Mouse (Mus musculus) midbrain, postnatal 0 days (tissue): ENCODE measurements at regions not wholly inside any gene's neighbourhood (a gene's known extent, or its start where the extent isn't known, plus 50 kb on each side); places are given as distances from the start of the nearest gene placed in this dataset.

Experiments used
- ATAC-seq: fragments of 200-750 bp; cut with Nextera tagmentation; 2 replicates; pipeline ENCODE4 v1.8.0; 2017; ENCODE audit warnings: moderate number of reproducible peaks, mild to moderate bottlenecking, moderate TSS enrichment, moderate library complexity; ENCODE audit not compliant: low FRiP score
- DNase-seq: peaks from one replicate; pipeline ENCODE4 v3.0.0-alpha.2; 2015; ENCODE audit warnings: low spot score
- H3K27ac ChIP-seq: fragments of 300-500 bp; sonication (generic); 2 replicates; pipeline ENCODE4 v1.5.1; 2014; ENCODE audit warnings: low read depth, mild to moderate bottlenecking, low read length, mixed read lengths
- H3K27me3 ChIP-seq: fragments of 300-500 bp; sonication (generic); 2 replicates; pipeline ENCODE4 v1.6.1; 2014; ENCODE audit warnings: low read length, control low read depth, mixed read lengths; ENCODE audit not compliant: insufficient read depth
- H3K36me3 ChIP-seq: fragments of 300-500 bp; sonication (generic); 2 replicates; pipeline ENCODE4 v1.6.1; 2014; ENCODE audit warnings: low read length, control low read depth, mixed read lengths; ENCODE audit not compliant: insufficient read depth
- H3K4me1 ChIP-seq: fragments of 300-500 bp; sonication (generic); 2 replicates; pipeline ENCODE4 v1.6.1; 2014; ENCODE audit warnings: mild to moderate bottlenecking, control low read depth, antibody characterized with exemption, low read length, mixed read lengths; ENCODE audit not compliant: insufficient read depth
- H3K4me2 ChIP-seq: fragments of 300-500 bp; sonication (generic); 2 replicates; pipeline ENCODE4 v1.6.1; 2014; ENCODE audit warnings: low read depth, mild to moderate bottlenecking, low read length, mixed read lengths; ENCODE audit not compliant: poor library complexity, severe bottlenecking
- H3K4me3 ChIP-seq: fragments of 300-500 bp; sonication (generic); 2 replicates; pipeline ENCODE4 v1.5.1; 2014; ENCODE audit warnings: low read depth, mild to moderate bottlenecking, low read length, moderate library complexity
- H3K9ac ChIP-seq: fragments of 300-500 bp; sonication (generic); replicated peaks from 2 replicates; pipeline ENCODE4 v1.6.1; 2014; ENCODE audit warnings: mild to moderate bottlenecking, low read length, moderate library complexity, mixed read lengths; ENCODE audit not compliant: poor library complexity, severe bottlenecking
- H3K9me3 ChIP-seq: fragments of 300-500 bp; sonication (generic); 2 replicates; pipeline ENCODE4 v1.6.1; 2016; ENCODE audit warnings: low read length, control low read depth
- CTCF ChIP-seq: IDR thresholded peaks from 2 replicates; pipeline ENCODE4 v1.5.1; 2016; ENCODE audit warnings: antibody characterized with exemption, mild to moderate bottlenecking
- WGBS: fragments of 180-500 bp; shearing (Covaris S2); extraction: QIAGEN DNeasy Blood & Tissue Kit; methylation state at CpG from one replicate; pipeline ENCODE4 v1.1.7; 2014; 5-methylcytosine and 5-hydroxymethylcytosine counted together

DNA sequence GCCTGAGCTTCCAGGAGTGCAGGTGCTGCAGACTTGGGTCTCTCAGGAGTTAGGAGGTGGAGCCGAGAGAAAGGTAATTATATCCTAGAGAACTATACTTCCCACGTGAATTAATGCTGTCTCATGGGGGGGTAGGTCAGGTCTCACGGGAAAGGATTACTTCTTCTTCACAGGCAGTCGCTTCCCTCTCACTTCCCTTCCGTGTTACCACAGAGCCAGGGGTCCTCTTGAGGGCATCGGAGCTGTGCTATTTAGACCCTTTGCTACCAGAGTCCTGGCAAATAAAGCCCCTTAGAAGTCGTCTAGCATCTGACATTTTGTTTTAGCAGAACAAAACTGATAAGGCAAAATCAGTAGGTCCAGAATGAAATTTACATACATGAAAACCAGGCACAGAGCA is 68.9 kb upstream of the Dph5 start:
- no peak for ATAC-seq
- Histone ChIP-seq H3K4me2 (no peak overlapping the region), H3K27ac (no peak overlapping the region), H3K4me1 (0 out of 2 replicates have a peak, but pooled peaks cover 3% of the 10 kb centered on the region), H3K9me3 (no peaks in the 10 kb centered on the region), H3K36me3 (no peaks in the 10 kb centered on the region), H3K9ac (no peak overlapping the region), H3K27me3 (no peaks in the 10 kb centered on the region), H3K4me3 (no peak overlapping the region)
- no peak for DNase-seq
- TF ChIP-seq CTCF = no peak
- WGBS = 57% methylated on average over 7 of the region's 7 CpGs

DNA sequence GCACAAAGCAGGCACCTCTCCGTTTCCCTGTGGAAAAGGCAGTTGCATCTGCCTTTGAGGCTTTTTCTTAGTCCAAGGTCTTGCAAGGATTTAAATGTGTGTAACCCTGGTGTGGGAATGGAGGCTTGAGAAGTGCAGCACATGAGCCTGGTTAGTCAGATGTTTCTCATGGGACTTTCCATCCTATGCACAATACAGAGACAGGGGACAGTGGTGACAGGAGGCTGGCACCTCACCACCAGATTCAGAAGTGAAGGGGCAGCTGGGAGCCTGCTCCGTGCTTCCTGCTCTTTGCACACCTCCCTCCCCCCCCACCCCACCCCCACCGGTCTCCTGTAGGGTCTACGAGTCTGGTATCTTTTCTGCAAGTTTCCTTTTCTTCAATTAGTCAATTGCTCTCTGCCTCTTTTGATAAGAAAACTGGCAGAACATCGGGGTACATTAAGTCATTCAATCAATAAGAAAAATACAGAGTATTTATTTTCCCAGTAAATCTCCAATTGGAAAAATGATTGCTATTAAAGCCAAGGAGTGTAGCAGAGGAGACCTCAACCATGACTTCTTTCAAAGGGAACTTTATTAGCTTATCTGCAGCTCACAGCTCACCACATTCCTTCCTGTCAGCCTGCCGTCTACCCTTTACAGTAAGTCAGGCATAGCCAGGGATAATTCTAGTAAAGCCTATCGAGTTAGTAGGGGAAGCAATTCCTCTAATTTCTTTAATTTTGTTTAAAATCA is 68.1 kb upstream of the Dph5 start:
- H3K9ac ChIP-seq = no peak overlapping the region
- H3K27me3 ChIP-seq = no peaks in the 10 kb centered on the region
- no peak overlapping the region for H3K4me3 ChIP-seq
- H3K4me1 ChIP-seq = 0 out of 2 replicates have a peak, but pooled peaks cover 3% of the 10 kb centered on the region
- 52% methylated on average over 7 of the region's 7 CpGs for WGBS
- ATAC-seq (no peak), DNase-seq (no peak)
- no peak overlapping the region for H3K4me2 ChIP-seq
- H3K27ac ChIP-seq = no peak overlapping the region
- no peaks in the 10 kb centered on the region for H3K9me3 ChIP-seq
- no peaks in the 10 kb centered on the region for H3K36me3 ChIP-seq
- TF ChIP-seq CTCF = no peak

DNA sequence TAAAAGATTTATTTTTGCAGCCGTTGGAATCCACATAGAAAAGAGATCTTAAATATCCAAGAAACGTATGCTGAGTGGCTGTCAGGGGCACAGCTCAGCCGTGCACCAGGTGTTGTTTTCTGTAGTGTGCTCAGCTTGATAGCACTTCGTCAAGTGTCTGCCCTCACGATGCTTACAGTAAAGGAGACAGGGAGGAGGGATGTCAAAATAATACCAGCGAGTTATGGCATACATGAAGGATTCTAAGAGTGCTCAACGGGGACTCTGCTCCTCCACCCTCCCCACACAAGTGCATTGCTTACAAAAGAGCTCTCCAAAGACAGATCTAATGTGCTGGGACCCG is 67.5 kb upstream of the Dph5 start:
- H3K4me1 ChIP-seq = 0 out of 2 replicates have a peak, but pooled peaks cover 3% of the 10 kb centered on the region
- no peaks in the 10 kb centered on the region for H3K36me3 ChIP-seq
- H3K4me2 ChIP-seq = no peak overlapping the region
- WGBS = 66% methylated on average over 8 of the region's 8 CpGs
- ATAC-seq (no peak), DNase-seq (no peak)
- no peak overlapping the region for H3K9ac ChIP-seq
- H3K9me3 ChIP-seq = no peaks in the 10 kb centered on the region
- H3K27me3 ChIP-seq = no peaks in the 10 kb centered on the region
- no peak overlapping the region for H3K4me3 ChIP-seq
- TF ChIP-seq CTCF = no peak
- no peak overlapping the region for H3K27ac ChIP-seq

DNA sequence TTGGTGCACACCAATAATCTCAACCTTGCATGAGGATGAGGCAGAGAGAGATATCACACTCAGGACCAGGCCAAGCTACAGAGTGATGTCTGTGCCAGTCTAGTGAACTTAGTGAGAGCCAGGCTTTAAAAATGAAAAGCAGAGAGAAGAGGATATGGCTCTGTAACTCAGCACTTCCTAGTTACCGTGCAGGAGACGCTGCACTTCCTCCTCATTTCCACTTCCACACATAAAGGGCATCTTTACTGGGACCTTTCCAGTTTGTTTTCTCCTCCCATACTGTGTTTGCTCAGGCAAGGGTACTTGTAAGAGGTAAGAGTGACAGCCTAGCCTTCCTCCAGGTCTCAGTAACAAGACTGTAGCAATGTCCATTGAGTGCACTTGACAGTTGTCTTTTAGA is 66.0 kb upstream of the Dph5 start:
- Histone ChIP-seq H3K27me3 (no peaks in the 10 kb centered on the region), H3K9ac (no peak overlapping the region), H3K4me3 (no peak overlapping the region), H3K27ac (no peak overlapping the region), H3K9me3 (no peaks in the 10 kb centered on the region), H3K4me2 (no peak overlapping the region), H3K4me1 (0 out of 2 replicates have a peak, but pooled peaks cover 3% of the 10 kb centered on the region), H3K36me3 (no peaks in the 10 kb centered on the region)
- TF ChIP-seq CTCF = no peak
- 91% methylated on average over 2 of the region's 2 CpGs for WGBS
- DNase-seq (no peak), ATAC-seq (no peak)

DNA sequence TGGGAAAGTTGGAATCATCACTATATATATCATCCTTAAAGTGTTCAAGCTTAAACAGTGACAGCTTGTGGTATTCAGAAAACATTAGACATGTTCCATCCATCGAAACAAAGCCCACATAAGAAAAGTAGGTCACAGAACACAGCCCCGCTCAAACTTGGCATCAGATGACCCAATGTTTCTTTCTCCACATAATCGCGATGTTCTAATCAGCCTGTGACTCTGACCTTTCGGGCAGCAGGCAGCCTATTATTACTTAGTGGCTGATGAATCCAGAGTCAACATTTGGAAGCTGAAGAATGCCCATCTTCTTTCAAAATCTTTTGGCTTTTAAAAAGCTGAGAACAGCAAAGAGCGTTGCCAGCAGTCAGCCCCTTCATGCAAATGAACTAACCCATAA is 65.1 kb upstream of the Dph5 start:
- no peak for ATAC-seq
- 56% methylated on average over 6 of the region's 6 CpGs for WGBS

DNA sequence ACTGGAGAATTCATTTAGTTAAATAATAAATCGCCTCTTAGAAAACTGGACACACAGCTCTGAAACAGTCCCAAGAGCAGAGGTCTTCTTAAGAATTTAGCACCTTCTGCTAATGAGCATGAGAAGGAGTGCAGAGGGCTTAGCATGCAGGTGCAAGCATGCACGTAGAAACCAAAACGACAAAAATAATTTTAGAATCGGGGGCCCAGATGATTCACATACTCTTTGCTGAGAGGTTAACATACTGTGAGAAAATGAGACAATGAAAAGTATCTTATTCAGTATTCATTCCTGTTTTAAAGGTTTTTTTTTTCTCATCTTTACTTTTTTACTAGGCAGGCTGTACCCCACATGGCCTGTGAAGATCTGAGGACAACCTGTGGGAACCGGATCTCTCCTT is 63.9 kb upstream of the Dph5 start:
- Histone ChIP-seq H3K36me3 (no peaks in the 10 kb centered on the region), H3K27me3 (no peaks in the 10 kb centered on the region), H3K4me1 (0 out of 2 replicates have a peak, but pooled peaks cover 3% of the 10 kb centered on the region), H3K9ac (no peak overlapping the region), H3K4me3 (no peak overlapping the region), H3K27ac (no peak overlapping the region), H3K4me2 (no peak overlapping the region), H3K9me3 (no peaks in the 10 kb centered on the region)
- no peak for ATAC-seq
- DNase-seq = no peak
- WGBS = 91% methylated on average over 5 of the region's 5 CpGs
- TF ChIP-seq CTCF = no peak

More for the DNA sequence above, 65.1 kb upstream of the Dph5 start:
- Histone ChIP-seq H3K27me3 (no peaks in the 10 kb centered on the region), H3K27ac (no peak overlapping the region), H3K9me3 (no peaks in the 10 kb centered on the region), H3K36me3 (no peaks in the 10 kb centered on the region), H3K4me3 (no peak overlapping the region), H3K4me1 (0 out of 2 replicates have a peak, but pooled peaks cover 3% of the 10 kb centered on the region), H3K9ac (no peak overlapping the region), H3K4me2 (no peak overlapping the region)
- peak; percentile 45 for DNase-seq
- TF ChIP-seq CTCF = no peak
